Mouse (Mus musculus): ENCODE results near the gene Galnt14. TPM values are rescaled to one million over a fixed set of nuclear protein-coding genes. Genes with fewer than 3 reads are reported as not detected.
A peak's percentile ranks its signal among the peaks of the same experiment; 100 is the strongest.

Gene Galnt14
- polyA plus RNA-seq, 1 experiment from 2014 or later, result 5.4 TPM

DNA sequence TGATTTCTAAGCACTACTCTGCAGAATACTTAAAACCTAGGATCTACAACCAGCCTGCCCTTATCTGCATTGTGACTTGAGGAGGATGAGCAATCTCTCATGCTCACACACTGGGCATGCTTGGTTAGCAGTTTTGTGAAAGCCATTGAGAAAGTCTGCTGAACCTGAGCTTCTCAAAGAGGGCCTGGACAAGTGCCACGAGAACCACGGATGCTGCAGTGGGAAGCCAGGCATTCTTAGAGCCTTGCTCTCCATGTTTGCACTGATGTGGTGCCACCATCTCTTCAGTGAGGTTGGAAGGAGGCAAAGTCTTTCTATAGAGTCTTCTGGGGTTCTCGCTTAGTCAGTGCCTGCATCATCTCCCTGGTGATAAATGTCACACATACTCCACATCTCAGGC, 194.7 kb downstream of the Galnt14 start:
- no peaks in the 10 kb centered on the region for H3K9me3 ChIP-seq (ENCODE audit: control insufficient read depth, low read length)
- no peak for ATAC-seq (replicated peaks; ENCODE audit: low FRiP score)
- H3K9ac ChIP-seq (ENCODE audit: low read length), result no peak overlapping the region
- no peaks in the 10 kb centered on the region for H3K4me1 ChIP-seq (replicated peaks; ENCODE audit: control insufficient read depth, insufficient read depth, low read length)
- DNase-seq (ENCODE audit: low spot score), result no peak
- H3K36me3 ChIP-seq (ENCODE audit: control insufficient read depth, insufficient read depth, low read length), result no peaks in the 10 kb centered on the region
- H3K4me3 ChIP-seq (ENCODE audit: low read depth, low read length), result no peak overlapping the region
- H3K4me2 ChIP-seq (ENCODE audit: low read depth, low read length, severe bottlenecking), result no peak overlapping the region
- no peak overlapping the region for H3K27ac ChIP-seq (ENCODE audit: low read depth, low read length)
- 91% methylated on average over 3 of the region's 3 CpGs for WGBS
- H3K27me3 ChIP-seq (ENCODE audit: control insufficient read depth, insufficient read depth, low read length), result no peaks in the 10 kb centered on the region

DNA sequence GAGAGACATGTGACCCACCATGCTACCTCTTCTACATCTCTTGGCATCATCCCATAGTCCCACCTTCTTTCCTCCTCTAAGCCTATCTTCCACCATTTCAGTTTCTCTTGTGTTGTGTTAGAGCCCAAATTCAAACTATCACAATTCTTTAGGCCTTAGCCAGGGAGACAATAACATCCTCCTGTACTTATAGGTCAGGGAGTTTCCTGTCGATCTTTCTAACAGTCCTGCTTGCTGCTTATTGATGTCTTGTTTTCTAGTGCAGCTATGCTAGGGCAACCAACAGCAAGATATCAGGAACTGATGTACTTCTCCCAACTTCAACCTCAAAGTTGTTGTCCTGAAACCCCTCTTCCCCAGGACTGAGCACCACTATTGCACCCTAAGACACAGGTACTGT, 195.4 kb downstream of the Galnt14 start:
- Histone ChIP-seq H3K4me2 (ENCODE audit: low read depth, low read length, severe bottlenecking) (no peak overlapping the region), H3K27ac (ENCODE audit: low read depth, low read length) (no peak overlapping the region), H3K4me1 (replicated peaks; ENCODE audit: control insufficient read depth, insufficient read depth, low read length) (no peaks in the 10 kb centered on the region), H3K9me3 (ENCODE audit: control insufficient read depth, low read length) (no peaks in the 10 kb centered on the region), H3K9ac (ENCODE audit: low read length) (no peak overlapping the region), H3K27me3 (ENCODE audit: control insufficient read depth, insufficient read depth, low read length) (no peaks in the 10 kb centered on the region), H3K4me3 (ENCODE audit: low read depth, low read length) (no peak overlapping the region), H3K36me3 (ENCODE audit: control insufficient read depth, insufficient read depth, low read length) (no peaks in the 10 kb centered on the region)
- WGBS, result 91% methylated on average over 1 of the region's 1 CpGs
- ATAC-seq (replicated peaks; ENCODE audit: low FRiP score), result no peak
- no peak for DNase-seq (ENCODE audit: low spot score)

- no peaks in the 10 kb centered on the region for H3K4me1 ChIP-seq (replicated peaks; ENCODE audit: control insufficient read depth, insufficient read depth, low read length)
- no peak overlapping the region for H3K4me2 ChIP-seq (ENCODE audit: low read depth, low read length, severe bottlenecking)
- DNase-seq (ENCODE audit: low spot score) (no peak), ATAC-seq (replicated peaks; ENCODE audit: low FRiP score) (no peak)
- no peaks in the 10 kb centered on the region for H3K27me3 ChIP-seq (ENCODE audit: control insufficient read depth, insufficient read depth, low read length)
- no peaks in the 10 kb centered on the region for H3K36me3 ChIP-seq (ENCODE audit: control insufficient read depth, insufficient read depth, low read length)
- H3K4me3 ChIP-seq (ENCODE audit: low read depth, low read length), result no peak overlapping the region
- H3K9ac ChIP-seq (ENCODE audit: low read length), result no peak overlapping the region
- H3K9me3 ChIP-seq (ENCODE audit: control insufficient read depth, low read length), result no peaks in the 10 kb centered on the region
- WGBS, result 86% methylated on average over 4 of the region's 4 CpGs
- no peak overlapping the region for H3K27ac ChIP-seq (ENCODE audit: low read depth, low read length)
Measured at GRCm38 (mm10) chr17:73514258-73514657, 196.0 kb downstream of the Galnt14 start.

DNA sequence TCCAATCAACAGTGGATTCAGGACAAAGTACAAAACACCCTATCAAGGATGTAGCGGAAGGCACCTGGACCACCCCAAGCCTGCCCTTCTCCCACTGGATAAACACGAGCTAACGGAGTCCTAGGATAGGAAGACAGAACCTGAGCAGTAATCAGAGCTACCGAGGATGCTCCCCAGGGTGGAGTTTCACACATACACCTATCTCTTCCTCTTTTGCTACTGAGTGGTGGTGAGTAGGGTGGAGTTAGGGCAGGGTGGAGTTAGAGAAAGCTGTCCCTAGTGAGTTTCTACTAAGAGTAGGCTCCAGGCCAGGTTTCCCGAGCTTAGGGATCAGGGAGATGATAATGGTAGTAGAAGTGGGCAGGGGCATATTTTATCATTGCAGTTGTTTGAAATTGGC, 197.4 kb downstream of the Galnt14 start:
- no peak for DNase-seq (ENCODE audit: low spot score)
- Histone ChIP-seq H3K9ac (ENCODE audit: low read length) (no peak overlapping the region), H3K36me3 (ENCODE audit: control insufficient read depth, insufficient read depth, low read length) (no peaks in the 10 kb centered on the region), H3K4me3 (ENCODE audit: low read depth, low read length) (no peak overlapping the region), H3K27ac (ENCODE audit: low read depth, low read length) (no peak overlapping the region), H3K4me2 (ENCODE audit: low read depth, low read length, severe bottlenecking) (no peak overlapping the region), H3K4me1 (replicated peaks; ENCODE audit: control insufficient read depth, insufficient read depth, low read length) (no peaks in the 10 kb centered on the region), H3K9me3 (ENCODE audit: control insufficient read depth, low read length) (no peaks in the 10 kb centered on the region), H3K27me3 (ENCODE audit: control insufficient read depth, insufficient read depth, low read length) (no peaks in the 10 kb centered on the region)
- no peak for ATAC-seq (replicated peaks; ENCODE audit: low FRiP score)
- 82% methylated on average over 5 of the region's 5 CpGs for WGBS

- no peak overlapping the region for H3K9ac ChIP-seq (ENCODE audit: low read length)
- no peaks in the 10 kb centered on the region for H3K27me3 ChIP-seq (ENCODE audit: control insufficient read depth, insufficient read depth, low read length)
- no peaks in the 10 kb centered on the region for H3K4me1 ChIP-seq (replicated peaks; ENCODE audit: control insufficient read depth, insufficient read depth, low read length)
- no peak overlapping the region for H3K4me2 ChIP-seq (ENCODE audit: low read depth, low read length, severe bottlenecking)
- 83% methylated on average over 13 of the region's 13 CpGs for WGBS
- no peak for ATAC-seq (replicated peaks; ENCODE audit: low FRiP score)
- no peaks in the 10 kb centered on the region for H3K36me3 ChIP-seq (ENCODE audit: control insufficient read depth, insufficient read depth, low read length)
- H3K27ac ChIP-seq (ENCODE audit: low read depth, low read length), result no peak overlapping the region
- no peaks in the 10 kb centered on the region for H3K9me3 ChIP-seq (ENCODE audit: control insufficient read depth, low read length)
- DNase-seq (ENCODE audit: low spot score), result no peak
- no peak overlapping the region for H3K4me3 ChIP-seq (ENCODE audit: low read depth, low read length)
Measured at GRCm38 (mm10) chr17:73507804-73508535, 202.3 kb downstream of the Galnt14 start.

DNA sequence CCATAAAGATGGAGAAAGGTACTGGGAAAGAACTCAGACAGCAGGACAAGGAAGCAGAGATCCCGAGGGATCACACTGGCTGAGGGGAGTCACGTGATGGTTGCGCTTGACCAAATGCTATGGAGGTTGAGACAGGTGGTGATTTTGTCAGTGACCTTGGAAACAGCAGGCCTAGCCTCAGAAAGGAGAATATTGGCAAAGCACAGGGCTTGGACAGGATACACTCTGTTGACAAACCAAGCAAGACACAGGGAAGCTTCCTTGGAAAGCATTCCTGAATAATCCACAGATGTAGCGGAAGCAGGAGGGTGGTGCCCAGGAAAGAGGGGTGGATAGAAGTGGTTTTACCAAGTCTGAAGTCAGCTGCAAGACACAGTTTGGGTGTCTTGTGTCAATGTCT, 206.1 kb downstream of the Galnt14 start:
- H3K27ac ChIP-seq (ENCODE audit: low read depth, low read length), result no peak overlapping the region
- DNase-seq (ENCODE audit: low spot score), result no peak
- no peaks in the 10 kb centered on the region for H3K9me3 ChIP-seq (ENCODE audit: control insufficient read depth, low read length)
- ATAC-seq (replicated peaks; ENCODE audit: low FRiP score), result no peak
- no peaks in the 10 kb centered on the region for H3K4me1 ChIP-seq (replicated peaks; ENCODE audit: control insufficient read depth, insufficient read depth, low read length)
- no peak overlapping the region for H3K4me2 ChIP-seq (ENCODE audit: low read depth, low read length, severe bottlenecking)
- H3K9ac ChIP-seq (ENCODE audit: low read length), result no peak overlapping the region
- H3K36me3 ChIP-seq (ENCODE audit: control insufficient read depth, insufficient read depth, low read length), result no peaks in the 10 kb centered on the region
- no peak overlapping the region for H3K4me3 ChIP-seq (ENCODE audit: low read depth, low read length)
- H3K27me3 ChIP-seq (ENCODE audit: control insufficient read depth, insufficient read depth, low read length), result no peaks in the 10 kb centered on the region
- WGBS, result 91% methylated on average over 4 of the region's 4 CpGs

DNA sequence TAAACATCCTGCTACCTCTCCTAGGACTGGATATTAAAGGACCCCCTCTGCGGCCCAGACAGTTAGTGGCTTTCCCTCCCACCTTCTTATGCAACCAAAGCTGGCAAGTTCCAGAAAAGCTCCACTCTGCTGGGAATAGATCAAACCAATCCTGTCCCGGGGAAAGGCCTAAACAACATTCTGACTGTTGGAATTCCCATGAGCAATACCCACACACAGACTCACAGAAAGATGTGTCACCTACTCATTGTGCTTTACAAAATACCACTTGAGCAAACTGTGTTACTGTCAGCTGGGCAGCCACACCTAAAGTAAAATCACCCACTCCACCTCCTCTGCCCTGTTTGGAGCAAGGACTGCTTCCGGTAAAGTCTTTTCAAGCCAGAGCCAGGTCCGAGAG, 207.6 kb downstream of the Galnt14 start:
- 89% methylated on average over 4 of the region's 4 CpGs for WGBS
- no peaks in the 10 kb centered on the region for H3K9me3 ChIP-seq (ENCODE audit: control insufficient read depth, low read length)

DNA sequence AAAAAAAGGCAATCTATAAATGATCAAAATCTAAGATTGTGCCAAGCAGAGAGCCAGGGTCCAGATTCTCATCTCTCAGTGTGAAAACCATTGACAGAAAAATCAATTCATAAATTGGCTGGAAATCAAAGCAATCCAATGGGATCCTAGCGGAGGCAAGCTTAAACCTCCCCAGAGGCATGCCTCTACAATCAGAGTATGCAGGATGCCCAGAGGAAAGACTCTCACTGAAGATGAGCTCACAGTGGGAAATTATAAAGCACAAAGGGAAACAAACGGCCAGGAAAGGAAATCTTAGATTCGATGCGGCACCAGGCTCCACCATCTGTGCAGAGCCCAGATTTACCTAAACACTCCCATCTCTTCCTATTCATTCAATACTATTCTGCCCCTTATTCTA, 220.7 kb downstream of the Galnt14 start:
- Histone ChIP-seq H3K27me3 (ENCODE audit: control insufficient read depth, insufficient read depth, low read length) (no peaks in the 10 kb centered on the region), H3K9ac (ENCODE audit: low read length) (no peak overlapping the region), H3K27ac (ENCODE audit: low read depth, low read length) (no peak overlapping the region), H3K9me3 (ENCODE audit: control insufficient read depth, low read length) (no peaks in the 10 kb centered on the region), H3K36me3 (ENCODE audit: control insufficient read depth, insufficient read depth, low read length) (no peaks in the 10 kb centered on the region), H3K4me3 (ENCODE audit: low read depth, low read length) (no peak overlapping the region), H3K4me2 (ENCODE audit: low read depth, low read length, severe bottlenecking) (no peak overlapping the region), H3K4me1 (replicated peaks; ENCODE audit: control insufficient read depth, insufficient read depth, low read length) (no peaks in the 10 kb centered on the region)
- WGBS, result 80% methylated on average over 4 of the region's 4 CpGs
- ATAC-seq (replicated peaks; ENCODE audit: low FRiP score) (no peak), DNase-seq (ENCODE audit: low spot score) (no peak)

More for the DNA sequence above, 207.6 kb downstream of the Galnt14 start:
- Histone ChIP-seq H3K4me3 (ENCODE audit: low read depth, low read length) (no peak overlapping the region), H3K36me3 (ENCODE audit: control insufficient read depth, insufficient read depth, low read length) (no peaks in the 10 kb centered on the region), H3K27me3 (ENCODE audit: control insufficient read depth, insufficient read depth, low read length) (no peaks in the 10 kb centered on the region), H3K4me2 (ENCODE audit: low read depth, low read length, severe bottlenecking) (no peak overlapping the region), H3K4me1 (replicated peaks; ENCODE audit: control insufficient read depth, insufficient read depth, low read length) (no peaks in the 10 kb centered on the region), H3K27ac (ENCODE audit: low read depth, low read length) (no peak overlapping the region), H3K9ac (ENCODE audit: low read length) (no peak overlapping the region)
- ATAC-seq (replicated peaks; ENCODE audit: low FRiP score), result no peak
- DNase-seq (ENCODE audit: low spot score), result no peak

DNA sequence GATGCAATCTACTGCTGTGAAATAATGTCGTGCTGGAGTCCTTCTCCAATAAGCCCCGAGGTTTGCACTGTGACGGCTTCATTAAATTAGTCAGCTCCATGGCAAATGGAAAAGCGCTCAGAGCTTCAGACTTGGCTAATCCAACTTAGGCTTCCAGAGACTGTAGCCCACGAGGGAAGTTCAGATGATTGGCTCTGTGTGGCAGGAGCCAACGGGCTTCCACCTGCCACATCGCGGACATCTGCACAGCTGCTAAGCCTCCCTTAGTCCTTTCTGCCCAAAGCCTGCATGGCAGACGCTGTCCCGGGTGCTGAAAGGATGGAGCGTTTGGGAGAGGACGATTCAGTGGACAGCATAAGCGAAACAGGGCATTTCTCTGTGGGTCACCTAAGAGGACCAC, 222.5 kb downstream of the Galnt14 start:
- no peak for ATAC-seq (replicated peaks; ENCODE audit: low FRiP score)
- WGBS, result 25% methylated on average over 13 of the region's 13 CpGs

More for the DNA sequence above, 222.5 kb downstream of the Galnt14 start:
- H3K9ac ChIP-seq (ENCODE audit: low read length), result no peak overlapping the region
- H3K4me1 ChIP-seq (replicated peaks; ENCODE audit: control insufficient read depth, insufficient read depth, low read length), result no peaks in the 10 kb centered on the region
- no peaks in the 10 kb centered on the region for H3K9me3 ChIP-seq (ENCODE audit: control insufficient read depth, low read length)
- no peak overlapping the region for H3K27ac ChIP-seq (ENCODE audit: low read depth, low read length)
- DNase-seq (ENCODE audit: low spot score), result peak; percentile 82
- no peaks in the 10 kb centered on the region for H3K27me3 ChIP-seq (ENCODE audit: control insufficient read depth, insufficient read depth, low read length)
- no peak overlapping the region for H3K4me2 ChIP-seq (ENCODE audit: low read depth, low read length, severe bottlenecking)
- H3K4me3 ChIP-seq (ENCODE audit: low read depth, low read length), result no peak overlapping the region
- H3K36me3 ChIP-seq (ENCODE audit: control insufficient read depth, insufficient read depth, low read length), result no peaks in the 10 kb centered on the region
